30 mouse cellular contexts compared by ENCODE assay signal in genomic region chr3:103810967-103811366, GRCm38 (mm10). TPM values are rescaled to one million over a fixed set of nuclear protein-coding genes. Genes with fewer than 3 reads are reported as not detected.
DNase-seq lines count a peak whose midpoint lies in the region; ATAC-seq and TF ChIP-seq lines count a peak whose summit lies in the region.
"Had no signal": no experiment of that assay in that cellular context is flagged by ENCODE, and none has a peak within 500 bp of the region (broad histone marks: within the 10 kb centered on the region; RNA-seq: fewer than 3 reads in every experiment).

No protein-coding gene starts in this region.

- 75% methylated on average over 6 of the region's 6 CpGs for WGBS in heart, embryonic 13.5 days
- WGBS in liver, embryonic 12.5 days (ENCODE audit: insufficient replicate concordance) = 61% methylated on average over 6 of the region's 6 CpGs
- 71% methylated on average over 6 of the region's 6 CpGs for WGBS in liver, postnatal 0 days (ENCODE audit: insufficient replicate concordance)

- peaks cover 47% of the 10 kb centered on the region for H3K36me3 ChIP-seq in heart, embryonic 13.5 days
- peaks cover 71% of the 10 kb centered on the region for H3K36me3 ChIP-seq in erythroblast, embryonic 14.5 days (ENCODE audit: control insufficient read depth)
- H3K36me3 ChIP-seq in liver, embryonic 12.5 days = peaks cover 62% of the 10 kb centered on the region
- peaks cover 48% of the 10 kb centered on the region for H3K36me3 ChIP-seq in liver, postnatal 0 days (replicated peaks; ENCODE audit: insufficient read depth, low read length)

- no peak overlapping the region for H3K4me3 ChIP-seq in heart, embryonic 13.5 days
- H3K4me3 ChIP-seq in erythroblast, embryonic 14.5 days (replicated peaks) = peak overlapping the region; percentile 79
- peak overlapping the region; percentile 96 for H3K4me3 ChIP-seq in liver, embryonic 12.5 days
- H3K4me3 ChIP-seq in liver, postnatal 0 days (ENCODE audit: low read depth, low read length) = peak overlapping the region; percentile 79
- H3K4me3 ChIP-seq: neural tube, embryonic 12.5 days had no signal

- TF ChIP-seq EP300 in liver, postnatal 0 days (IDR thresholded peaks at IDR 0.05; ENCODE audit: low read depth) = no peak

- H3K9me3 ChIP-seq in heart, embryonic 13.5 days = no peaks in the 10 kb centered on the region
- no peaks in the 10 kb centered on the region for H3K9me3 ChIP-seq in erythroblast, embryonic 14.5 days (ENCODE audit: control insufficient read depth, low read length)
- H3K9me3 ChIP-seq in liver, embryonic 12.5 days (replicated peaks) = no peaks in the 10 kb centered on the region
- H3K9me3 ChIP-seq in liver, postnatal 0 days (ENCODE audit: low read length) = no peaks in the 10 kb centered on the region
- H3K9me3 ChIP-seq: forebrain, embryonic 15.5 days; intestine, embryonic 15.5 days; limb, embryonic 10.5 days; limb, embryonic 15.5 days; lung, embryonic 15.5 days; midbrain, embryonic 12.5 days; neural tube, embryonic 12.5 days had no signal

- no peak for TF ChIP-seq CTCF in liver, postnatal 0 days (IDR thresholded peaks at IDR 0.05; ENCODE audit: low read depth)

- no peaks in the 10 kb centered on the region for H3K27me3 ChIP-seq in heart, embryonic 13.5 days (replicated peaks)
- no peaks in the 10 kb centered on the region for H3K27me3 ChIP-seq in erythroblast, embryonic 14.5 days (ENCODE audit: control insufficient read depth)
- no peaks in the 10 kb centered on the region for H3K27me3 ChIP-seq in liver, embryonic 12.5 days (replicated peaks)
- H3K27me3 ChIP-seq in liver, postnatal 0 days (ENCODE audit: insufficient read depth, low read length) = no peaks in the 10 kb centered on the region
- H3K27me3 ChIP-seq: forebrain, embryonic 15.5 days; intestine, embryonic 15.5 days; limb, embryonic 15.5 days; lung, embryonic 15.5 days; midbrain, embryonic 12.5 days; neural tube, embryonic 12.5 days had no signal

- ATAC-seq in heart, embryonic 13.5 days (ENCODE audit: extremely low read depth, insufficient number of reproducible peaks, low FRiP score, low TSS enrichment) = no peak
- ATAC-seq in liver, embryonic 12.5 days = no peak
- no peak for ATAC-seq in liver, postnatal 0 days
- no peak for ATAC-seq in granulocyte monocyte progenitor cell, adult 5-6 weeks (replicated peaks; ENCODE audit: poor library complexity, severe bottlenecking)
- ATAC-seq: activated CD4-positive, CD25-positive, alpha-beta regulatory T cell, adult 4 months; CD4-positive, CD25-positive, alpha-beta regulatory T cell, adult 4 months; forebrain, embryonic 15.5 days; hindbrain, embryonic 16.5 days; intestine, embryonic 15.5 days had no signal

- no peak overlapping the region; the same call in 1 of the 2 replicates for H3K27ac ChIP-seq in heart, embryonic 13.5 days (replicated peaks)
- H3K27ac ChIP-seq in liver, embryonic 12.5 days = peak overlapping the region; percentile 97
- peak overlapping the region; percentile 98; the same call in 1 of the 2 replicates for H3K27ac ChIP-seq in liver, postnatal 0 days (ENCODE audit: low read depth)
- H3K27ac ChIP-seq: forebrain, embryonic 15.5 days; intestine, embryonic 15.5 days; limb, embryonic 10.5 days; limb, embryonic 15.5 days; lung, embryonic 15.5 days; midbrain, embryonic 12.5 days; neural tube, embryonic 12.5 days had no signal

- peaks cover 17% of the 10 kb centered on the region for H3K4me1 ChIP-seq in heart, embryonic 13.5 days
- peaks cover 61% of the 10 kb centered on the region for H3K4me1 ChIP-seq in erythroblast, embryonic 14.5 days (ENCODE audit: control insufficient read depth)
- peaks cover 47% of the 10 kb centered on the region for H3K4me1 ChIP-seq in liver, embryonic 12.5 days
- peaks cover 28% of the 10 kb centered on the region for H3K4me1 ChIP-seq in liver, postnatal 0 days (ENCODE audit: insufficient read depth)

- H3K4me2 ChIP-seq in heart, embryonic 13.5 days = peak overlapping the region; percentile 78
- peak overlapping the region; percentile 75 for H3K4me2 ChIP-seq in liver, embryonic 12.5 days
- peak overlapping the region; percentile 82 for H3K4me2 ChIP-seq in liver, postnatal 0 days (ENCODE audit: low read depth, low read length)

- no peak for DNase-seq in heart, adult 18-20 months
- no peak for DNase-seq in liver, postnatal 0 days
- DNase-seq in embryo, embryonic 10 days (ENCODE audit: low spot score) = no peak
- DNase-seq: adrenal gland, postnatal 10 days; cerebellum, adult 8-10 months; gastrocnemius, postnatal 36 days; kidney, adult 2 months; kidney, postnatal 10 days; layer of hippocampus, postnatal 36 days; right cerebral cortex, adult 18-20 months; spleen, adult 18-20 months; thymus, postnatal 14 days had no signal

- H3K9ac ChIP-seq in heart, embryonic 13.5 days = no peak overlapping the region
- H3K9ac ChIP-seq in liver, embryonic 12.5 days = peak overlapping the region; percentile 88
- H3K9ac ChIP-seq in liver, postnatal 0 days (replicated peaks) = peak overlapping the region; percentile 91; the same call in 1 of the 2 replicates
- H3K9ac ChIP-seq: intestine, embryonic 15.5 days; limb, embryonic 15.5 days; midbrain, embryonic 12.5 days had no signal

RNA-seq across cellular contexts. Expression of gene Gm43064, which starts 1.6 kb away (rescaled TPM):
- polyA plus RNA-seq in heart, embryonic 13.5 days (2015; fragmentation: Nextera tagmentation; extraction: Ambion mirVana) = 0.21 and 0.24 TPM in 2 replicates
- under 1 TPM in 1 of 2 experiments, not detected in 1; 0.28 TPM for total RNA-seq in heart, adult 18-20 months (2021)
- polyA plus RNA-seq in erythroblast, embryonic 14.5 days (2012) = 0.26 and 0.65 TPM in 2 replicates
- polyA plus RNA-seq in liver, embryonic 12.5 days (2016; fragmentation: Nextera tagmentation; extraction: Ambion mirVana) = 0.56 and 0.60 TPM in 2 replicates
- polyA plus RNA-seq in liver, postnatal 0 days (2015; fragmentation: Nextera tagmentation; extraction: Ambion mirVana) = 0.12 TPM in 1 of 2 replicates, not detected in the other
- 2.2 TPM in 1 of 2 replicates, not detected in the other for total RNA-seq in granulocyte monocyte progenitor cell, adult 5-6 weeks (2014; fragmentation: Nextera tagmentation)
- 0.47 and 1.0 TPM in 2 replicates for total RNA-seq in granulocyte monocyte progenitor cell, adult 5-6 weeks (2017)
- total RNA-seq: heart, adult 8-10 months; left cerebral cortex, postnatal 10 days had no signal
- polyA plus RNA-seq: forebrain, embryonic 15.5 days; intestine, embryonic 15.5 days; large intestine, adult 2 months; midbrain, embryonic 12.5 days had no signal

RNA-seq across cellular contexts. Expression of gene Ap4b1, which starts 1.6 kb away (rescaled TPM):
- polyA plus RNA-seq in heart, embryonic 13.5 days (2015; fragmentation: Nextera tagmentation; extraction: Ambion mirVana) = 14.5 and 16.2 TPM in 2 replicates
- 10 to 100 TPM; 15.2 to 16.1 TPM for total RNA-seq in heart, adult 18-20 months (2021)
- polyA plus RNA-seq in erythroblast, embryonic 14.5 days (2012) = 0.12 and 0.16 TPM in 2 replicates
- 18.7 and 19.4 TPM in 2 replicates for polyA plus RNA-seq in liver, embryonic 12.5 days (2016; fragmentation: Nextera tagmentation; extraction: Ambion mirVana)
- polyA plus RNA-seq in liver, postnatal 0 days (2015; fragmentation: Nextera tagmentation; extraction: Ambion mirVana) = 12.5 and 14.1 TPM in 2 replicates
- 15.6 and 19.6 TPM in 2 replicates for total RNA-seq in granulocyte monocyte progenitor cell, adult 5-6 weeks (2014; fragmentation: Nextera tagmentation)
- total RNA-seq in granulocyte monocyte progenitor cell, adult 5-6 weeks (2017) = 17.9 and 19.9 TPM in 2 replicates

RNA-seq across cellular contexts. Expression of gene Dclre1b, which starts 1.7 kb away (rescaled TPM):
- polyA plus RNA-seq in heart, embryonic 13.5 days (2015; fragmentation: Nextera tagmentation; extraction: Ambion mirVana) = 15.4 and 16.8 TPM in 2 replicates
- 10 to 100 TPM in 1 of 2 experiments, 1 to 10 TPM in 1; 7.7 to 10.8 TPM for total RNA-seq in heart, adult 18-20 months (2021)
- polyA plus RNA-seq in erythroblast, embryonic 14.5 days (2012) = 1.1 and 1.2 TPM in 2 replicates
- 28.4 and 30.8 TPM in 2 replicates for polyA plus RNA-seq in liver, embryonic 12.5 days (2016; fragmentation: Nextera tagmentation; extraction: Ambion mirVana)
- 19.0 and 22.8 TPM in 2 replicates for polyA plus RNA-seq in liver, postnatal 0 days (2015; fragmentation: Nextera tagmentation; extraction: Ambion mirVana)
- total RNA-seq in granulocyte monocyte progenitor cell, adult 5-6 weeks (2014; fragmentation: Nextera tagmentation) = 33.9 and 39.8 TPM in 2 replicates
- total RNA-seq in granulocyte monocyte progenitor cell, adult 5-6 weeks (2017) = 17.1 and 21.2 TPM in 2 replicates

RNA-seq across cellular contexts. Expression of gene Hipk1, which starts 19.6 kb away (rescaled TPM):
- polyA plus RNA-seq in heart, embryonic 13.5 days (2015; fragmentation: Nextera tagmentation; extraction: Ambion mirVana) = 8.7 and 9.9 TPM in 2 replicates
- 100 to 1,000 TPM in 1 of 2 experiments, 10 to 100 TPM in 1; 87.7 to 124 TPM for total RNA-seq in heart, adult 18-20 months (2021)
- polyA plus RNA-seq in erythroblast, embryonic 14.5 days (2012) = 5.7 and 7.4 TPM in 2 replicates
- 17.7 and 18.1 TPM in 2 replicates for polyA plus RNA-seq in liver, embryonic 12.5 days (2016; fragmentation: Nextera tagmentation; extraction: Ambion mirVana)
- polyA plus RNA-seq in liver, postnatal 0 days (2015; fragmentation: Nextera tagmentation; extraction: Ambion mirVana) = 7.6 and 8.3 TPM in 2 replicates
- 96.0 and 111 TPM in 2 replicates for total RNA-seq in granulocyte monocyte progenitor cell, adult 5-6 weeks (2014; fragmentation: Nextera tagmentation)
- 56.8 and 59.0 TPM in 2 replicates for total RNA-seq in granulocyte monocyte progenitor cell, adult 5-6 weeks (2017)

RNA-seq across cellular contexts. Expression of gene Bcl2l15, which starts 21.4 kb away (rescaled TPM):
- 0.22 TPM in 1 of 2 replicates, not detected in the other for polyA plus RNA-seq in heart, embryonic 13.5 days (2015; fragmentation: Nextera tagmentation; extraction: Ambion mirVana)
- total RNA-seq in heart, adult 18-20 months (2021) = not detected
- polyA plus RNA-seq in erythroblast, embryonic 14.5 days (2012) = 0.06 and 0.15 TPM in 2 replicates
- polyA plus RNA-seq in liver, embryonic 12.5 days (2016; fragmentation: Nextera tagmentation; extraction: Ambion mirVana) = 1.6 and 1.7 TPM in 2 replicates
- polyA plus RNA-seq in liver, postnatal 0 days (2015; fragmentation: Nextera tagmentation; extraction: Ambion mirVana) = 0.07 and 0.54 TPM in 2 replicates
- total RNA-seq in granulocyte monocyte progenitor cell, adult 5-6 weeks (2014; fragmentation: Nextera tagmentation) = not detected in 2 replicates
- not detected in 2 replicates for total RNA-seq in granulocyte monocyte progenitor cell, adult 5-6 weeks (2017)
- total RNA-seq: heart, adult 8-10 months; left cerebral cortex, postnatal 10 days had no signal
- polyA plus RNA-seq: midbrain, postnatal 0 days; neural tube, embryonic 12.5 days had no signal

Comparison
In these comparisons a context has a peak if more than half of its experiments do, and no peak if none do; other contexts are left out.
1. RNA of gene Ap4b1, which starts 1.6 kb away (polyA plus RNA-seq): 18.7 to 19.4 TPM in liver, embryonic 12.5 days, 14.5 to 16.2 TPM in heart, embryonic 13.5 days and 12.5 to 14.1 TPM in liver, postnatal 0 days; 0.12 to 0.16 TPM in erythroblast, embryonic 14.5 days; every median in the first group is over 10 times any median in the second.
2. Peak in every context shown above with its lines, with median percentiles within 50 percentile points of each other: H3K4me2 ChIP-seq.